Mouse (Mus musculus) forebrain, embryonic 11.5 days (tissue): Measurements from ENCODE around the gene Cenpj. TPM values are rescaled to one million over a fixed set of nuclear protein-coding genes. Genes with fewer than 3 reads are reported as not detected.

Experiments used
- ATAC-seq: fragments of 200-750 bp; cut with Nextera tagmentation; replicated peaks from 2 replicates; pipeline ENCODE4 v1.8.0; 2017; ENCODE audit warnings: moderate TSS enrichment; ENCODE audit not compliant: low FRiP score
- DNase-seq: peaks from one replicate; pipeline ENCODE4 v3.0.0-alpha.2; 2017; ENCODE audit warnings: low spot score
- H3K27ac ChIP-seq: fragments of 300-500 bp; sonication (generic); 2 replicates; pipeline ENCODE4 v1.5.1; 2014; ENCODE audit warnings: low read depth, low read length
- H3K27me3 ChIP-seq: fragments of 300-500 bp; sonication (generic); 2 replicates; pipeline ENCODE4 v1.6.1; 2014; ENCODE audit warnings: mild to moderate bottlenecking, low read length, mixed read lengths; ENCODE audit not compliant: control insufficient read depth, insufficient read depth
- H3K36me3 ChIP-seq: fragments of 300-500 bp; sonication (generic); 2 replicates; pipeline ENCODE4 v1.6.1; 2014; ENCODE audit warnings: mild to moderate bottlenecking, low read length, moderate library complexity, mixed read lengths; ENCODE audit not compliant: control insufficient read depth, insufficient read depth
- H3K4me1 ChIP-seq: fragments of 300-500 bp; sonication (generic); replicated peaks from 2 replicates; pipeline ENCODE4 v1.6.1; 2014; ENCODE audit warnings: low read length, mixed read lengths; ENCODE audit not compliant: control insufficient read depth, insufficient read depth
- H3K4me2 ChIP-seq: fragments of 300-500 bp; sonication (generic); 2 replicates; pipeline ENCODE4 v1.6.1; 2014; ENCODE audit warnings: low read depth, mild to moderate bottlenecking, low read length, moderate library complexity, mixed read lengths; ENCODE audit not compliant: severe bottlenecking
- H3K4me3 ChIP-seq: fragments of 300-500 bp; sonication (generic); 2 replicates; pipeline ENCODE4 v1.5.1; 2014; ENCODE audit warnings: low read depth, low read length
- H3K9ac ChIP-seq: fragments of 300-500 bp; sonication (generic); 2 replicates; pipeline ENCODE4 v1.6.1; 2014; ENCODE audit warnings: low read length
- H3K9me3 ChIP-seq: fragments of 300-500 bp; sonication (generic); 2 replicates; pipeline ENCODE4 v1.6.1; 2016; ENCODE audit warnings: low read length, mixed read lengths; ENCODE audit not compliant: control insufficient read depth
- WGBS: fragments of 180-500 bp; shearing (Covaris S2); extraction: QIAGEN DNeasy Blood & Tissue Kit; methylation state at CpG from one replicate; pipeline ENCODE4 v1.1.7; 2014; 5-methylcytosine and 5-hydroxymethylcytosine counted together
- polyA plus RNA-seq: library from polyadenylated mRNA; unstranded; fragments of >200 nt; fragmentation: Nextera tagmentation; extraction: Ambion mirVana; gene quantifications from 2 replicates; pipeline ENCODE4 v1.2.1, GENCODE M21; 2014

Cenpj gene
- polyA plus RNA-seq, 1 experiment from 2014 or later, result 28.6 TPM

- Histone ChIP-seq H3K4me1 (no peaks in the 10 kb centered on the region), H3K9ac (no peak overlapping the region), H3K9me3 (no peaks in the 10 kb centered on the region), H3K4me2 (no peak overlapping the region), H3K27ac (no peak overlapping the region), H3K27me3 (no peaks in the 10 kb centered on the region), H3K4me3 (no peak overlapping the region), H3K36me3 (no peaks in the 10 kb centered on the region)
- ATAC-seq, result no peak
- DNase-seq, result no peak
- WGBS, result 94% methylated on average over 9 of the region's 9 CpGs
Measured at GRCm38 (mm10) chr14:56592191-56592590, 17.0 kb upstream of the Cenpj start.

DNA sequence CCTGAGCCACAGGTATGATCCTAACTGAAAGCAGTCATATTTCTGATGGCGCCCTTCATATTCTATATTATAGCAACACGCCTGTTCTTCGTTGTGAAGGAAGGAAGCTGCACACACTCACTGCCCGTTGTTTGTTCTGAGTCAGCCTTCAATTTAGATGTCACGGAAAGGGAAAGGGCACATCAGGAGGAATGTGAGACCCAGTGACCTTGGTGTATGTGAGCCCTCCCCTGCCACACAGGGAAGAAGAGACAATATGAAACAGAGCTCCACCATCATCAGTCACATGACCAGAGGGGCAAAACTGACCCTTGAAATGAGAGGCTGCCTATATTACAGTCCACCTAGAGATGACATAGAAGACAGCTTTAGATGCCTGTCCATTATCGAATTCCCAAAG lies 7.1 kb upstream of the Cenpj start:
- Histone ChIP-seq H3K9ac (no peak overlapping the region), H3K4me3 (no peak overlapping the region), H3K4me2 (no peak overlapping the region), H3K36me3 (no peaks in the 10 kb centered on the region), H3K9me3 (no peaks in the 10 kb centered on the region), H3K4me1 (no peaks in the 10 kb centered on the region), H3K27ac (no peak overlapping the region), H3K27me3 (no peaks in the 10 kb centered on the region)
- no peak for DNase-seq
- 92% methylated on average over 6 of the region's 6 CpGs for WGBS
- ATAC-seq, result no peak

DNA sequence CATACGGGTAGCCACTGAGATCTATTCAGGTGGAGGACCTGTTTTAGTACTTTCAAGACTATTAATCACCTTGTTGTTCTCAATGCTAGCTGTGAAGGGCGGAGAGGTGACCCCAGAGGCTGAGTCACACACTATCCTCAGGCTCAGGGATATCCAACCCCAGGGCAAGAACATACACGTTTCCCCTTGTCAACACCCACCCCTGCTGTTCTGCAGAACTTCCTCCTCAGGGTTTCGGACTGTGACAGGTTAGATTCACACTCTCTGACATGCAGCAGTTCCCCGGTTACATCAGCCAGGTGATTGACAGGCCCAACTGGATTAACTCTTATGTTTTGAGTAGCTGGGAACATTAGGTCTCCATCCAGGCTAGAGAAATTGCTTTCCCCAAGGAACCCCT lies 5.9 kb upstream of the Cenpj start:
- no peak overlapping the region for H3K9ac ChIP-seq
- DNase-seq, result no peak
- no peak overlapping the region for H3K27ac ChIP-seq
- no peak for ATAC-seq
- no peak overlapping the region for H3K4me3 ChIP-seq
- no peak overlapping the region for H3K4me2 ChIP-seq
- no peaks in the 10 kb centered on the region for H3K4me1 ChIP-seq
- 65% methylated on average over 5 of the region's 5 CpGs for WGBS
- H3K9me3 ChIP-seq, result no peaks in the 10 kb centered on the region
- no peaks in the 10 kb centered on the region for H3K27me3 ChIP-seq
- H3K36me3 ChIP-seq, result no peaks in the 10 kb centered on the region

DNA sequence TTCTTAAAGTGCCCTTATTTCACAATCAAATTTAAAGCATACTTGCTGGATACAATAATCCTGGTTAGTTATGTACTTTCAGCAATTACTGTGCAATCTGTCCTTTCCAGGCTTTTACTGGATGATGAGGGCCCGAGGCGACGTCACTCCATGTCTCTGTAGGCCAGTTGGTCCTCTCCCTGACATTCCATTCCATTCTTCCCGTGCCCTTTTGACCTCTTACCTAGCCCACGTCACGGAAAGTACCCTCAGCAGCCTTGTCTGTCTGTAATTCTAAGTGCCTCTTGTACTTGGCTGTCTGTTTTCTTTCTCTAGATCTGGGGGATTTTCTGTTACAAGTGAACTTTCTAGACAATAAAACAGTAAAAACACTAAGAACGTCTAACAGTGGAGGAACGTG lies 3.8 kb upstream of the Cenpj start:
- DNase-seq, result no peak
- Histone ChIP-seq H3K9me3 (no peaks in the 10 kb centered on the region), H3K27me3 (no peaks in the 10 kb centered on the region), H3K36me3 (no peaks in the 10 kb centered on the region), H3K4me1 (no peaks in the 10 kb centered on the region), H3K27ac (no peak overlapping the region), H3K9ac (no peak overlapping the region), H3K4me3 (no peak overlapping the region), H3K4me2 (no peak overlapping the region)
- ATAC-seq, result no peak
- 59% methylated on average over 8 of the region's 8 CpGs for WGBS

- 75% methylated on average over 18 of the region's 18 CpGs for WGBS
- H3K9ac ChIP-seq, result no peak overlapping the region; the same call in 1 of the 2 replicates
- ATAC-seq, result no peak
Measured at GRCm38 (mm10) chr14:56575969-56576901, 1.0 kb upstream of the Cenpj start.

GRCm38 (mm10) chr14:56572546-56572945 lies 2.7 kb downstream of the Cenpj start:
- Histone ChIP-seq H3K4me3 (peak overlapping the region; percentile 80; the same call in 1 of the 2 replicates), H3K27me3 (no peaks in the 10 kb centered on the region), H3K9ac (peak overlapping the region; percentile 21), H3K9me3 (no peaks in the 10 kb centered on the region), H3K36me3 (no peaks in the 10 kb centered on the region), H3K27ac (no peak overlapping the region), H3K4me2 (peak overlapping the region; percentile 41; the same call in 1 of the 2 replicates), H3K4me1 (no peaks in the 10 kb centered on the region)
- no peak for ATAC-seq
- no peak for DNase-seq
- 77% methylated on average over 2 of the region's 2 CpGs for WGBS

More at GRCm38 (mm10) chr14:56575969-56576901, 1.0 kb upstream of the Cenpj start:
- Histone ChIP-seq H3K4me2 (peak overlapping the region; percentile 79; the same call in 1 of the 2 replicates), H3K9me3 (no peaks in the 10 kb centered on the region), H3K36me3 (no peaks in the 10 kb centered on the region), H3K4me3 (peak overlapping the region; percentile 39; the same call in 1 of the 2 replicates), H3K27ac (no peak overlapping the region), H3K4me1 (no peaks in the 10 kb centered on the region), H3K27me3 (no peaks in the 10 kb centered on the region)
- DNase-seq, result no peak

- no peaks in the 10 kb centered on the region for H3K27me3 ChIP-seq
- DNase-seq (peak; percentile 97), ATAC-seq (peak; percentile 99)
- H3K36me3 ChIP-seq, result no peaks in the 10 kb centered on the region
- H3K9me3 ChIP-seq, result no peaks in the 10 kb centered on the region
- H3K27ac ChIP-seq, result peak overlapping the region; percentile 83
- no peaks in the 10 kb centered on the region for H3K4me1 ChIP-seq
- H3K9ac ChIP-seq, result peak overlapping the region; percentile 79
- under 1% methylated on average over 59 of the region's 59 CpGs for WGBS
- H3K4me3 ChIP-seq, result peak overlapping the region; percentile 80
- H3K4me2 ChIP-seq, result peak overlapping the region; percentile 53
Measured at GRCm38 (mm10) chr14:56571310-56572093, 3.7 kb downstream of the Cenpj start.

GRCm38 (mm10) chr14:56569041-56569440 lies 6.2 kb downstream of the Cenpj start:
- DNase-seq, result no peak
- ATAC-seq, result no peak
- no peak overlapping the region for H3K27ac ChIP-seq
- no peak overlapping the region for H3K4me2 ChIP-seq
- H3K9me3 ChIP-seq, result no peaks in the 10 kb centered on the region
- H3K27me3 ChIP-seq, result no peaks in the 10 kb centered on the region
- WGBS, result 84% methylated on average over 4 of the region's 4 CpGs
- H3K4me3 ChIP-seq, result no peak overlapping the region
- no peaks in the 10 kb centered on the region for H3K36me3 ChIP-seq
- H3K4me1 ChIP-seq, result no peaks in the 10 kb centered on the region
- no peak overlapping the region for H3K9ac ChIP-seq
